Mouse (Mus musculus): ENCODE measurements around the gene Cebpg.

Gene Cebpg

DNA sequence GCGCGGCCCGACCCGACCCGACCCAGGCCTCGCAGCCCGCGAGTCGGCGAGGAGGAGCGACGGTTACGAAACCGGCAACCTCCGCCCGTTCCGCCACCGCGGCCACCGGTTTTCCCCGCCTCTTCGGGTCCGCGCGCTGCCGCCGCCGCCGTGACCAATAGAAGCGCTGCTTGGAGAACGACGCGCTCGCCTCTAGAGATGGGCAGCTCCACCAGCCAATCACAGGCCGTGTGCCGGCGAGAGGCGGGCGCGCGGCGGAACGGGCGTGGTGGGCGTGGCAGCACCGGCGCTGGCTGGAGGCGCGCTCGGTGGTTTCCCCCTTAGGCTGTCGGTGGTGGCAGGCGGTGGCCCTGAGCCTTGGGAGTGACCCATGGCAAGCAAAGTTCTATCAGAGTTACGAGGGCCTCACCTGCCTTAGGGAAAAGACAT lies at the start of gene Cebpg:
Gene Cebpg, minus strand, starts transcription at position 138 of the 429 bp plus-strand sequence.
- DNase-seq (ENCODE audit: low spot score in 2 of 2): peak; percentile 97 to 99

DNA sequence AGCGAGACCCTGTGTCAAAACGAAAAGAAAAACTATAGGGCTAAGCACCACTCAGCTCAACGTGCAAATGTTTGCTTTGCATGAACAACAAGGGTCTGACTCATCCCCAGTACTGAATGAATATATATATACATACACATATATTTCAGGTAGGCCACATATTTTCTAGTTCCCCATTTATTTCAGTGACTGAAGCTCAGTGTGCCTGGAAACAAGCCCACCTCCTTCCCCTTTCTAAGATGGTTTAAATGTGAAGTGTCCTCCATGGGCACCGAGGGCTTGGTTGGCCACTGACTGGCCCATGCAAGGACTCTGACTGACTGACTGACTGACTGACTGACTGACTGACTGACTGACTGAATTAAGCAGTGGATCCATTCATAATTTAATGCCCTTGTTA lies 43.2 kb upstream of the Cebpg start:
- no peak for DNase-seq (ENCODE audit: low spot score in 2 of 2)

DNA sequence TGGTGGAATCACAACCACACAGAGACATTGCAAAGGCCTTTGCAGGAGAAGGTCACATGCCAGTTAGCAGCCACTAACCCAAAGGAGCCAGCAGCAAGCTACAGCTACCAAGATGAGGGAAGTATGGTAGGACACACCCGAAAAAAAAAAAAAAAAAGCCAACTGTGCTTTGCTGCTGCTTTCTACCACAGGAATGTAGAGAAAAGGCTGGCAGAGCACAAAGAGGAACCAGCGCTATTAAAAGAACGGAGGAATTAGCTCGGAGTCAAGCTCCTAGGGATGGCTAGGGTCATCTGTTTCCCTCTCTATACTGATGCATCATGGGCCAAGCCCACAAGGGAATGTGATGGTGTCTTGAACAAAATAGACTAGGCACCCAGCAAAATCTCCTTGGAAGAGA lies 42.4 kb upstream of the Cebpg start:
- no peak for DNase-seq (ENCODE audit: low spot score in 2 of 2)

DNA sequence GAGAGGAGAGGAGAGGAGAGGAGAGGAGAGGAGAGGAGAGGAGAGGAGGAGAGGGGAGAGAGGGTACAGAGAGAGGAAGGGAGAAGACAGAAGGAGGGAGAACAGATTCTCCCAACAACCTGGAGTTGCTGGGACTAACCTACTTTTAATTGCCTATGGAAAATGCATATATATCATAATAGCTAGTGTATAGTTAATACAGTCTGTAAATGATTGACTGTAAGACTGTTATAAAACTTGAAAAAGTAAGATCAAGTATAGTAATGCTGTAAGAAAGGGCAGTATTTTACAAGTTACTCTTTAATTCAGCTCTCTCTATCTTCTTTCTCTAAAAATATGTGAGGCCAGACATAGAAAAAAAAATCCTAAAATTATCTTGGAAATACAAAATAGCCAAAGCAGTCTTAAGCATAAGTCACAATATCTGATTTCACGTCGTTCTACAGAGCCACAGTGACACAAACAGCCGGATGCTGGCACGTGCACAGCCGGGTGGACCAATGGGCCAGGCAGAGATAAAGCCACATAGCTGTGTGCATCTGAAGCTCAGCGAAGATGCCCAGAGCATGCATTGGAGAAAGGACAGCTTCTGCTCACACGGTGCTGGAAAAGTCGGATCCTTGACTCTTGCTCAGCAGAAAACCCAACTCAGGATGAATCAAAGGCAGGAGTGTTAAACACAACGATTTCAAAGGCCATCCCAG lies 38.8 kb upstream of the Cebpg start:
- DNase-seq (ENCODE audit: low spot score in 2 of 2): no peak

DNA sequence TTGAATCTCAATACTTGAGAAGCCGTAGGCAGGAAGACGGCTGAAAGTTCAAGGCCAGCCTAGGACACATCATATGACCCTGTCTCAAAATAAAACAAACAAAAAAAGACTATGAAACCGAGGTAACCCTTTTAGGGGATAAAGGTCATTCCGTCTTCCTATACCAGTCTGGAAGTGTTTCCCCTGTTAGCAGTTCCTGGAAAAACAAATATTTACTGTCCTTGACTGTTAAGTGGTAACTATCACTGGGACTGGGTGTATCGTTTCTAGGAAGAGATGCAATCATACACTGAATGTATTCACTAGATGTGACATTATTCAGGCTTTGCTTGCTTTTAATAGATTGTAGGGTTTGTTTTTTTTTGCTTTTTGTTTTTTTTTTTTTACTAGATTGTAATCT lies 34.2 kb upstream of the Cebpg start:
- DNase-seq (ENCODE audit: low spot score in 2 of 2): no peak

DNA sequence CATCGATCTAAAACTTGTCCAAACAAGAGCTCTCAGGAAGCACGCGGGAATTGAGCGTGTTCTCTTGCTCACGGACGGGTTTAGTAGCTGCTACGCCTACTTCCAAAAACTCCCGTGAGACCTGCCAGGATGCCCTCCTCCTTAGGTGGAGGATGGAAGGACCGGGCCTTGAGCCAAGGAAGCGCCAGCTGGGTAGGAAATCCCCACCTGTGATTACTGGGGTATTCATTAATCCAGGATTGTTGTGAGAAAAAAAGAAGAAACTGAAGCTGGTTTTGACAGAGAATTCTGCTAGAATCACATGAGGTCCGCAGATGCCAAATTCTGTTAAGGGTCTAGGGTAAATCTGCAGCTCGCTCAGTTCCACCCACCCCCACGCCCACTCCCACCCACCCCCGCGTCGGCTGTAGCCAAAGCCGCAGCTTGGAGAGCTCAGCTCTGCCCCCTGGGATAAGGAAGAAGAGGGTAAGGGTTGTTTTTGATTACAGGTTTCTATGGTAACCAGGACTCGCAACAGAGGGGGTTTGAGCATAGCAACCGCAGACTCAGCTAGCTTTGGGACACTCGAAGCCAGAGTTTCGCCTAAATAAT lies 30.0 kb upstream of the Cebpg start:
- DNase-seq (ENCODE audit: low spot score in 2 of 2): no peak

DNA sequence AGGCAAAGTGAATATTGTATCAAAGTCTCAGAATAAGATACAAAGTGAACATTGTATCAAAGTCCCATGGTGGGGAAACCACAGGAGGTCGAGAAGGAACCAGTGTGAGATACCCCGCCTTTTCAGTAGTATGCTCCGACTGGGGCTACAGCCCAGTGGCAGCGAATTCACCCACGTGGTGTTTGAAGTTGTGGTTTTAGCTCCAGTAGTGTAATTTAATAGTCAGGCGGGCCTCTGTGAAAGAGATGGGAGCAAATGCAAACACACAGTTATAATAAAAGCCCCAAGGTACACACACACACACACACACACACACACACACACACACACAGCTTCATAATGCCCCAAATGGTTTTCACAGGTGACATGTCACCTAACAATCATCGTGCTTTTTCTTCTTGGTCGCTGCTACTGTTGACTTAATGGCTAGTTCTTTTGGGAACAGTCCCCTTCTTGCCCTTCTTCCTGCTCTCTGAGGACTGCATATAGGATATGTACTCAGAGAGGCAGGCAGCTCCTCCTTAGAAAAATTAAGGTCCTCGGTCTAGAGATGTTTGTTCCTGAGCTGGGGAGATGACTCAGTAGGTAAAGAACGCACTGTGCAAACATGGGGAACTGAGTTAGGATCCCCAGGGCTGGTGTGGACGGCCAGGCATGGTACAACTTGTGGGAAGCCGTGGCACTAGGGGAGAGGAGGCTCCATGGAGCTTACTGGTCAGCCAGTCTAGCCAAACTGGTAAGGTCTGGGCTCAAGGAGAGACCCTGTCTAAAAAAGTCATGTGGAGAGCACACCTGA lies 28.4 kb upstream of the Cebpg start:
- DNase-seq (ENCODE audit: low spot score in 2 of 2): no peak

DNA sequence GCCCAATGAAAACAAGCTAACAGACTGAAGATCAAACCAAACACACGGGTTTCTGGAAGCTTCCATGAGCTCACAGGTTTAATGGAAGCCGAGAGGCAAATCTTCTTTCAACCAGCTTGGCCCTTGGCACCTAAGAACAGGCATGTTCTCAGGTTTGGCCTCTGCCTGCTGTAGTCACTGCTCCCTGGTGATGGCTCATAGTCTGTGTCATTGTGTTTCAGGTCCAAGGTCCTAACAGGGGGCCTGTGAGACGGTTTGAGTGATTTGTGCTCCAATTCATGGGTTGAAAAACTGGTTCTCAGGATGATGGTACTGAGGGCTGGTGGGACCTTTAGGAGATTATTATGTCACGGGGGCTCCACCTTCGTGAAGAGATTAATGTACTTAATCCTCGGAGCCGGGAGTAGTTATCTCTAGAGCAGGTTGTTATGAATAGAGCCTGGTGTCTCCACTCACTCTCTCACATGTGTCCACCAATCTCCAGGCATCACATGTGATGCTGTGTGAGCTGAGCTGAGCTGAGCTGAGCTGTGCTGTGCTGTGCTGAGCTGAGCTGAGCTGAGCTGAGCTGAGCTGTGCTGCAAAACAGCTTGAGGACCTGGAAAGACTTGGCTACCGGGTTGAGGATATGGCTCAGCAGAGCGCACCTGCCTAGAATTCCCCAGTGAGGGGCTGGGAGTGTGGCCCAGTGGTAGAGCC lies 25.2 kb upstream of the Cebpg start:
- DNase-seq (ENCODE audit: low spot score in 2 of 2): no peak

DNA sequence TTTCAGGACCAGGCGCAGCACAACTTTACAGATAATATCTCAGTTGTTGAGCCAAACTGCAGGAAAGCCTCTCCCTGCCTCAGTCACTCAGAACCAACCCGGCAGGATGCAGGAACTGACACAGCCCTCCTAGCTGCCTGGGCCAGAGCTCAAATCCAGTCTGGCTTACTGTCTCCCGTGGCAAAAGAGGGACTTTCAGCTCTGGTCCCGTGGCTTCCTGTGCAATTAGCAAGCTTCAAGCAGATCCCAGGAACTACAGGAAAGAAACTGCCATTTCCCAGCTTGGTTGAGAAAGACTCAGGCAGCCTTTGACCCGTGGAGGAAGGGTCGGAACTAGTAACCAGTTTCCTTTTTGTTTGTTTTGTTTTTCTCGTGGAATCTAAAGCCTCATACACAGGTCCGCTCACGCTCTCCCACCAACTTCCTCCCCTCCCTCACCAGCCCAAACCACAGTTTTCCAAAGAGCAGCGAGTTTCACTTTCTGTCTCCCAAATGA lies 24.5 kb upstream of the Cebpg start:
- no peak for DNase-seq (ENCODE audit: low spot score in 2 of 2)

DNA sequence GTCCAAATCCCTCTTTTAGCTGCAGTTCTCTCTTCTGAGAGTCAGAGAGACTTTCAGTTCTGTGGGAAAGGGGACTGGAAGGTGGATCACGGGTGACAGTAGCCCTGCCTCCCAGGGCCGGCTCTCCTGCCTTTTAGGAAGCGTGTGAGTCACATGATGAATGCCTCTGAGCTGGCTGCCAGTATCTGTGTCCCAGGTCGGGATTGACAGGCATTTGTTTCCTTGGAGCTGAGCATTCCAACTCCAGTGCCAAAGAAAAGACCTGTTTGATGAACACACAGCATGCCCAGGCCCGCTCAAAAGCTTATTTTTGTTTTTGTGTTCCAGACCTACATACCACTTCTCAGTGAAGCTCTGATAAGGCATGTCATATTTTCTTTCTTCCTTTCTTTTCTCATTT lies 20.3 kb upstream of the Cebpg start:
- no peak for DNase-seq (ENCODE audit: low spot score in 2 of 2)

DNA sequence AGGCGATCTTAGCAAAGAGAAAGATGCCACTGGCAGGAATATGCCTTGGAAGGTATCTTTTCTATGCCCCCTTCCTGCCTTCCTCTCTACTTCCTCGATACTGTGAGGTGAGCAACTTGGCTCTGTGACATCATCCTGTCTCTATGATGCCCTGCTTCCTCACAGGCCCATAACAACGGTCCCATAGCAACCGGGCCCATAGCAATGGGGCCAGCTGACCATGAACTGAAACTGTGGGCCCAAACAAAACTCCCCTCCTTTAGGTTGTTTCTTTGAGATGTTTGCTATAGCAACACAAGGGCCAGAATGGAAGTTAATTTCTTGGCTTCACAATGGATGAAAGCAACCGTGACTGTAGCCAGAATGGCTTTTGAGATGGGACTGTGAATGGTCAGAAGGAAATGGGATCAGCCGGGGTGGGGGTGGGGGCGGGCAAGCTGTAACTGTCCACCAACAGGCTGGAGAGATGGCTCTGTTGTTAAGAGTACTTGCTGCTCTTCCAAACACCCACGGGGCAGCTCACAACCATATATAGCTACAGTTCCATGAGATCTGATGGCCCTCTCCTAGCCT lies 10.4 kb upstream of the Cebpg start:
- no peak for DNase-seq (ENCODE audit: low spot score in 2 of 2)

DNA sequence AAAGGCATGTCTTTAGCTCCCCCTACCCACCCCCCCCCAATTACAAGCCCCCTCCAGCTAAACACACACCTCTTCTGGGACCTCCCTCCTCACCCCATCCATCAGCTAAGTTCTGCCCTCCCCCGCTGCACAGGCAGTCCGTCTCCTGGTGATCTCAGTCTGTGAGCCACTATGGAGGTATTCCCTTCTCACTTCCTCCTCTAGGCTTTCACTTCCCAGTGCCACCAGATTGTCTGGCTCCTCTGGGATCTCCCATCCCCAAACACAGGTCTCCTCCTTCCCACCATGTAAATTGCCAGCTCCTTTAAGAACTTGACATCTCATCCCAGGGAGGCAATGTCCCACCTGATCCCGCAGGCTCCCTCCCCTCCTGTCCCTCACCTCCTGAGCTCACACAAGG lies 9.6 kb upstream of the Cebpg start:
- DNase-seq (ENCODE audit: low spot score in 2 of 2): no peak

DNA sequence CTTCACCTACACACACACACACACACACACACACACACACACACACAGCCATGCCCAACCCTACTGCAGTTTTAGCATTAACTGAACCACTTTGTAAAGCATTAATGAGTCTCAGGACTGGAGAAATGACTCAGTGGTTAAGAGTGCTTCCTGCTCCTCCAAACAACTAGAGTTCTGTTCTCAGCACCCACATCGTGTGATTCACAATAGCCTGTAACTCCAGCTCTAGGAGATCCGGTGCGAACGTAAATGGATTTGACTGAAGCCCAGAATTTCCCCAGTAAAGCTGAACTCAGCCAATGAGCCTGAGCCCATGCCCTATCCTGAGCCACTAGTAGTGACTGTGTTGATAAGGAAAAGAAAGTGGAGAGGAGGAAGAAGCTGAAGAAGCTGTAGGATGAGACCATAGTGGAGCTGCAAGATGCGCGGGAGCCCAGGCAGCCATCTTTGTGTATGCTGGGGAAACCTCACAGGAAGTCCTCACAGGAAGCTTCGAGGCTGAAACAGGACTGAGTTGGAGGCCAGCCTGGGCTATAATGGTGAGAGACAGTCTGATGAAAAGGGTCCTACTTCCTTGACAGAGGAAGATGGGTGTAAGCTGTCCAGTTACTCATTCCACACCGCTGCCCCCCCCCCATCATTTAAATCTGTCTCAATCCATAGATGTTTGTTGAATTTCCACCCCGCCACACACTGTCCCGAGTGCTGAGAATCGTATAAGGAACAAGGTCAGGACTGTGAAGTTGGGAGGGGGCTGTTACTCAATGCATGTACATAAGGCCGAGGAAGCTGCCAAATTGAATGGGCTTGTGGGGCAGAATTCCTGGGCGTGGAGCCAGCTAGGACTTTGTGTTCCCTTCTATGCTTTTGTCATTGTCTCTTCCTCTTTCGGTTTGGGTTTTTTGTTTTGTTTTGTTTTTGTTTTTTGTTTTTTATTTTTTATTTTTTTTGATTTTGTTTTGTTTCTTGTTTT lies 8.2 kb upstream of the Cebpg start:
- no peak for DNase-seq (ENCODE audit: low spot score in 2 of 2)

DNA sequence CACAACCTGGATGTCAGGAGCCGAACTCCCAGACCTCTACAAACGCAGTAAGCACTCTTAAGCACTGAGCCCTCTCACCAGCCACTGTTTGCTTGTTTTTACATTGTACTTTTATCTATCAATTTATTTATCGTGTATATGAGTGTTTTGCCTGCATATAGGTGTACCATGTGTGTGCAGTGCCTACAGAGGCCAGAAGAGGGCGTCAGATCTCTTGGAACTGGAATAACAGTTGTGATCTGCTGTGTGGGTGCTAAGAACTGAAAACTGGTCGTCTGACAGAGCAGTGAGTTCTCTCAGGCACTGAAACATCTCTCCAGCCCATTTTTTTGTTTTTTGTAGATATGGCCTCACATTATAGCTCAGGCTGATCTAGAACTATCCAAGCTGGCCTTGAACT lies 3.1 kb upstream of the Cebpg start:
- DNase-seq (ENCODE audit: low spot score in 2 of 2): no peak

DNA sequence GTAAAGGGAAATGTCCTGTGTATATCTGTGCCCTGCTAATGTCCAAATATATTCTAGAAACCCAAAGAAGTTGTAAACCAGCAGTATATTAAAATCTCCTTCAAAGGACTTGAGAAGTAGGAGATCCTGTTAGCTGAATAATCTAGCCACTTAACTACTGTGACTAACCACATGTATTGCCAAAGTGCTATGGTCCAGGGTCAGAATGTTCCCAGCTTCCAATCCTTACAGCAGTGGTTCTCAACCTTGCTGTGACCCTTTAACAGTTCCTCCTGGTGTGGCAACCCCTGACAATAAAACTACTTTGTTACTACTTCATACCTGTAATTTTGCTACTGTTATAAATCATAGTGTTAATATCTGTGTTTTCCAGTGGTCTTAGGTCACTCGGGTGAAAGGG lies 2.0 kb upstream of the Cebpg start:
- no peak for DNase-seq (ENCODE audit: low spot score in 2 of 2)

DNA sequence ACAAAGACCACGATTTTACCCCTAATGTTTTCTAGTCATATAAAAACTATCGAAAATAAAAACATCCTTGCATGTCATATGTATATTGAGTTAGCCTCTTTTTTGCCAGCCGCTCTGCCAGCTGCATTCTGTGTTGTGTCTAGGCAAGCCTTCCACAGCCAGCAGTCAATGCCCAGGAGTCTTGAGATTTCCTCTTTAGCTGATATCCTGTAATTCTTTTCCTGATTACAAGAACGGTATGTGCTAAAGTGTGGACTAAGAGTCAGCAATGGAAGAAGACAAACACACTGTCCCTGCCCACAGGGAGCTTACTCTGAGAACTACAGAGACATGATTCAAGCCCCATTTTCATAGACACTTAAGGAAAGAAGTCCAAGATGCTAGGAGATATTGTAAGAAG lies 1.2 kb upstream of the Cebpg start:
- DNase-seq (ENCODE audit: low spot score in 2 of 2): no peak

DNA sequence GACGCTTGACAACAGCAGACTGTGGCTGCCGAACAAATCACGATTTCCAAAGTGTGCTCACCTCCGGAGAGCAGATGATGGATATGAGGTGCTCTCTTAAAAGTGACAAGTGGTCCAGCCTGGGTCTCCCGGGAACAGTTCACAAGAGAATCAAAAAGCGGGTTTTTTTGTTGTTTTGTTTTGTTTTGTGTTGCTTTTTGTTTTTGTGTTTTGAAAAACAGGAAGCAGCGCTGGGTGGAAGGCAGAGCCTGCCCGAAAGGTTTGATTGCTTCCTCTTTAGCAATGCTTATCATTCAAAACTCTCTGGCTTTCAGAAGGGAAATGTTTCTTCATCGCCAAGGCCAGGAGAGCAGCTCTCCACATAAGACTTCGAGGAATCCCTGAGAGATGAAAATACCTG lies 626 bp upstream of the Cebpg start:
- no peak for DNase-seq (ENCODE audit: low spot score in 2 of 2)

DNA sequence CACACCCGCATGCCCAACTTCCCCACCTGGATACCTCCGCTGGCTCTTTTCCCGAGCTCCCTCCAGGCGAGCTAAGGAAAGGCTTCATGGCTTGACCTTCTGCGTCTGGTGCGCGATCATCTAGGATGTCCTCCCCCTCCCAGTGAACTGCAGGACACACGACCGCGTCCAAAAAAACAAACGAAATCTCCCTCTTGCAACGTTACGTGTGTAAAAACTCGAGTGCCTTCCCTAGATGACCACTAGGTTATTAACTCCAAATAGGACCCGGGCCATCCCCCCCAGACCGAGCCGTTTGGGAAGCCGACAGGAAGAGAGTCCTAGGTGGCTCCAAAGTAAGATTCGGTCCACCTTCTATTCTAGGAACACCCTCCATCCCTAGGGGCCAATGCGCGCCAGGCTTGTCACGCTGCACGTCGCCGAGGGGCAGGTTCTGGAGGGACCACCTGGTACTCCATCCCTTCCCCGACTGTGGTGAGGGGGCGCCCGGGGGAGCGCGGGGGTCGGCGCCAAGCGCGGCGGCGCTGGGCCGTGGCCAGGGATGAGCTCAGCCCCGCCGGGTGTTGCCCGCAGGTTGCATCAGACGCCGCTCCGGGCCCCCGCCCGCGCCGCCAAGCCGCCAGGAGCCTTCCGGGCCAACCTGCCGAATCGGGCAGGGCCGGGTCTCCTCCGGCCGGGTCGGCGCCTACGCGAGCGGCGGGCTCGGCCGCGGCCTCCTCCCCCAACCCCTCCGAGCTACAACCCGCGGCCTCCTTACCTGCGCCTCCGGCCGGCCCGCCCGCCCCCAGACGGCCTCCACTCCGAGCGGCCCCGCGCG lies 546 bp downstream of the Cebpg start:
- peak in 1 of 2 experiments; percentile 41 for DNase-seq (ENCODE audit: low spot score in 2 of 2)

DNA sequence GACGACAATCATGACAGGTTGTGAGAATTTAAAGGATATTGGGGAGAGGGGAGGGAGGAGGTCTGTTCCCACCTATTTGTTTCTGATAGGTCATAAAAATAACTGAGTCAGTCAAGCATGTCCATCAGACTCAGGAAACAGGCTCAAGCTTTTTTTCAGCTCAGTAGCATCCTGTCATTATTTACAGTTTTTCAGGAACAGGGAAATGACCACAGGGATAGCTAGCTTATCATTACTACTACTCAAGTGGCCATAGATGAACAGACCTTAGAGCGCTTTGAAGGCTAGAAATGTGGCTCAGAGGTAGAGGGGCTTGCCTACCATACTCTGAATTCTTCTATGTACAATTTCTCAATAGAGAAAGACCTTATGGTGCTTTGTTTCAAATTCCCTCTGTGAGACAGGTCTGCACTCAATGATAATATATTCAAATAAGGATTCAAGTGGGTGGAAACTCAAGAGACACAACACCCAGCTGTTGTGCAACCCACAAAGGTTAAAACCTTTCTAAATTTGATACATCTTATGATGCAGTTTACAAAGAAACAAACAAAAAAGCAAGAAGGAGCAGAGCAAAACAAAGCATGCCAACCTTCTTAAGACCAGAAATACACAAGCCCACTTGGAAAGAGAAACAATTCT lies 1.3 kb downstream of the Cebpg start:
- DNase-seq (ENCODE audit: low spot score in 2 of 2): no peak

Measured in frontal cortex, postnatal 25 days (tissue).